Mouse (Mus musculus): Measurements from ENCODE around the gene Tekt5. TPM values are rescaled to one million over a fixed set of nuclear protein-coding genes. Genes with fewer than 3 reads are reported as not detected.

Gene Tekt5
- polyA plus RNA-seq, 1 experiment: not detected

- no peaks in the 10 kb centered on the region for H3K9me3 ChIP-seq
- H3K4me1 ChIP-seq: peaks cover 12% of the 10 kb centered on the region
- TF ChIP-seq FLI1 (IDR thresholded peaks at IDR 0.05; ENCODE audit: low read length) (no peak), GATA1 (IDR thresholded peaks at IDR 0.05; ENCODE audit: borderline replicate concordance, low read length) (no peak)
- H3K27me3 ChIP-seq (replicated peaks): no peaks in the 10 kb centered on the region
- H3K4me3 ChIP-seq (replicated peaks): no peak overlapping the region
- H3K36me3 ChIP-seq (replicated peaks; ENCODE audit: low read length): peaks cover 97% of the 10 kb centered on the region
These were observed 22.5 kb upstream of the Tekt5 start for GRCm38 (mm10) chr16:10417723-10418259.

GRCm38 (mm10) chr16:10416866-10417265 lies 21.6 kb upstream of the Tekt5 start:
- peaks cover 21% of the 10 kb centered on the region for H3K4me1 ChIP-seq
- H3K9me3 ChIP-seq: no peaks in the 10 kb centered on the region
- H3K27me3 ChIP-seq (replicated peaks): no peaks in the 10 kb centered on the region
- H3K4me3 ChIP-seq (replicated peaks): no peak overlapping the region
- no peak for TF ChIP-seq FLI1 (IDR thresholded peaks at IDR 0.05; ENCODE audit: low read length)
- TF ChIP-seq GATA1 (IDR thresholded peaks at IDR 0.05; ENCODE audit: borderline replicate concordance, low read length): no peak
- H3K36me3 ChIP-seq (replicated peaks; ENCODE audit: low read length): peaks cover 88% of the 10 kb centered on the region

GRCm38 (mm10) chr16:10415976-10416375 lies 20.7 kb upstream of the Tekt5 start:
- TF ChIP-seq GATA1 (IDR thresholded peaks at IDR 0.05; ENCODE audit: borderline replicate concordance, low read length): no peak
- no peak for TF ChIP-seq FLI1 (IDR thresholded peaks at IDR 0.05; ENCODE audit: low read length)
- H3K4me3 ChIP-seq (replicated peaks): no peak overlapping the region
- no peaks in the 10 kb centered on the region for H3K9me3 ChIP-seq
- no peaks in the 10 kb centered on the region for H3K27me3 ChIP-seq (replicated peaks)
- peaks cover 30% of the 10 kb centered on the region for H3K4me1 ChIP-seq
- peaks cover 79% of the 10 kb centered on the region for H3K36me3 ChIP-seq (replicated peaks; ENCODE audit: low read length)

GRCm38 (mm10) chr16:10411764-10412746 lies 16.8 kb upstream of the Tekt5 start, which contains the start of gene Nubp1:
TSS of gene Nubp1 (plus strand) at chr16:10411948.
- Histone ChIP-seq H3K36me3 (replicated peaks; ENCODE audit: low read length) (peaks cover 40% of the 10 kb centered on the region), H3K4me1 (peaks cover 30% of the 10 kb centered on the region), H3K9me3 (no peaks in the 10 kb centered on the region), H3K4me3 (replicated peaks) (peak within 1 kb of the TSS; percentile 93), H3K27me3 (replicated peaks) (peaks cover 4% of the 10 kb centered on the region)
- TF ChIP-seq FLI1 (IDR thresholded peaks at IDR 0.05; ENCODE audit: low read length): no peak
- no peak for TF ChIP-seq GATA1 (IDR thresholded peaks at IDR 0.05; ENCODE audit: borderline replicate concordance, low read length)

- no peak for TF ChIP-seq GATA1 (IDR thresholded peaks at IDR 0.05; ENCODE audit: borderline replicate concordance, low read length)
- TF ChIP-seq FLI1 (IDR thresholded peaks at IDR 0.05; ENCODE audit: low read length): no peak
- peaks cover 12% of the 10 kb centered on the region for H3K27me3 ChIP-seq (replicated peaks)
- H3K4me3 ChIP-seq (replicated peaks): no peak overlapping the region
- no peaks in the 10 kb centered on the region for H3K9me3 ChIP-seq
- peaks cover 4% of the 10 kb centered on the region; the same call in 1 of the 2 replicates for H3K4me1 ChIP-seq
- no peaks in the 10 kb centered on the region for H3K36me3 ChIP-seq (replicated peaks; ENCODE audit: low read length)
These were observed 3.9 kb upstream of the Tekt5 start for GRCm38 (mm10) chr16:10399160-10399559.

- Histone ChIP-seq H3K4me1 (peaks cover 4% of the 10 kb centered on the region; the same call in 1 of the 2 replicates), H3K36me3 (replicated peaks; ENCODE audit: low read length) (no peaks in the 10 kb centered on the region), H3K9me3 (peaks cover 3% of the 10 kb centered on the region), H3K4me3 (replicated peaks) (no peak overlapping the region), H3K27me3 (replicated peaks) (peaks cover 12% of the 10 kb centered on the region)
- no peak for TF ChIP-seq FLI1 (IDR thresholded peaks at IDR 0.05; ENCODE audit: low read length)
- TF ChIP-seq GATA1 (IDR thresholded peaks at IDR 0.05; ENCODE audit: borderline replicate concordance, low read length): no peak
These were observed 3.5 kb upstream of the Tekt5 start for GRCm38 (mm10) chr16:10398755-10399154.

- TF ChIP-seq FLI1 (IDR thresholded peaks at IDR 0.05; ENCODE audit: low read length) (no peak), GATA1 (IDR thresholded peaks at IDR 0.05; ENCODE audit: borderline replicate concordance, low read length) (no peak)
- Histone ChIP-seq H3K27me3 (replicated peaks) (peaks cover 13% of the 10 kb centered on the region), H3K9me3 (peaks cover 11% of the 10 kb centered on the region), H3K4me3 (replicated peaks) (no peak overlapping the region), H3K4me1 (0 out of 2 replicates have a peak, but pooled peaks cover 4% of the 10 kb centered on the region), H3K36me3 (replicated peaks; ENCODE audit: low read length) (no peaks in the 10 kb centered on the region)
These were observed 2.7 kb downstream of the Tekt5 start for GRCm38 (mm10) chr16:10392587-10392986.

GRCm38 (mm10) chr16:10388634-10389365 lies 6.5 kb downstream of the Tekt5 start:
- peaks cover 7% of the 10 kb centered on the region for H3K27me3 ChIP-seq (replicated peaks)

GRCm38 (mm10) chr16:10385261-10385660 lies 10.0 kb downstream of the Tekt5 start:
- no peaks in the 10 kb centered on the region for H3K9me3 ChIP-seq
- H3K36me3 ChIP-seq (replicated peaks; ENCODE audit: low read length): no peaks in the 10 kb centered on the region
- no peak overlapping the region for H3K4me3 ChIP-seq (replicated peaks)
- peaks cover 7% of the 10 kb centered on the region; the same call in 1 of the 2 replicates for H3K4me1 ChIP-seq
- H3K27me3 ChIP-seq (replicated peaks): peaks cover 9% of the 10 kb centered on the region
- no peak for TF ChIP-seq GATA1 (IDR thresholded peaks at IDR 0.05; ENCODE audit: borderline replicate concordance, low read length)
- no peak for TF ChIP-seq FLI1 (IDR thresholded peaks at IDR 0.05; ENCODE audit: low read length)

More at GRCm38 (mm10) chr16:10388634-10389365, 6.5 kb downstream of the Tekt5 start:
- no peaks in the 10 kb centered on the region for H3K36me3 ChIP-seq (replicated peaks; ENCODE audit: low read length)
- TF ChIP-seq FLI1 (IDR thresholded peaks at IDR 0.05; ENCODE audit: low read length): no peak
- no peak for TF ChIP-seq GATA1 (IDR thresholded peaks at IDR 0.05; ENCODE audit: borderline replicate concordance, low read length)
- peaks cover 7% of the 10 kb centered on the region; the same call in 1 of the 2 replicates for H3K4me1 ChIP-seq
- no peak overlapping the region for H3K4me3 ChIP-seq (replicated peaks)
- H3K9me3 ChIP-seq: peaks cover 8% of the 10 kb centered on the region
